Mouse (Mus musculus): ENCODE results near the gene Pcyt2. TPM values are rescaled to one million over a fixed set of nuclear protein-coding genes. Genes with fewer than 3 reads are reported as not detected.

The Pcyt2 gene
- polyA plus RNA-seq, 1 experiment from 2014 or later: 167 TPM

DNA sequence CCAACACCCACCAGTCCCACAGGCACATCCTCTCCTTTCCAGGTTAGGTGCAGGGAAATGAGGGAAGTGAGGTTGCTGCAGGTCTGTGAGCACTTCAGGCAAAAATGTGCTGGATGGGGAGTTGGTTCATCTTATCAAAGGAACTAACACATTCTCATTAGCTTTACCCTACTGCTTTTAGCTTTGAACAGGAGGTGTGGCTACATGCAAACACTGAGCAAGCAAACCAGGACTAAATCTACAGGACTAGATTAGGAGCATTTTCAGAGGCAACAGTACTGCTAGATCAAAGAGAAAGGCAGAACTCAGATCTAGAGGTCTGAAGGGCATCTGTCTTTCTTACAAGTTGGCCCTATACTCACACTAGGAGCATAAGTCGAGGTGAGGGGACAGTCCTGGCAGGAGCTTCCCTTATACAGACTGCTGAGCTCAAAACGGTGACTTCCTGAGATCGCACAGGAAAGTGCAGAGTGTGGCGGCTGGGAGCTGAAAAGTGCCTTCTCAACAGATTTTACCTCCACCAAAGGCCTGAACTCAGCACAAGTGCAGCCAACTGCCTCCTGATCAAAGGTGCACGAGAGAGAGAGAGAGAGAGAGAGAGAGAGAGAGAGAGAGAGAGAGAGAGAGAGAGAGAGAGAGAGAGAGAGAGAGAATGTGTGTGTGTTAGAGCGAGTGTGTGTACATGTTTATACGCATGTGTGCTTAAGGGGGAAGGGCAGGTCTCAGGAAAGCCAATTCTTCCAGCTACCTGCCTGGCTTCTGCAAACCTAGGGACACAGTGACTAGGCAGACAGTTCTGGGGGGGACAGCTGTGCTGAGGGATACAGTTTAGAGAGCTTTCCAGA, 13.4 kb upstream of the Pcyt2 start:
- Histone ChIP-seq H3K4me1 (replicated peaks) (peaks cover 35% of the 10 kb centered on the region), H3K27me3 (no peaks in the 10 kb centered on the region), H3K4me2 (peak overlapping the region; percentile 95), H3K36me3 (peaks cover 28% of the 10 kb centered on the region), H3K9me3 (no peaks in the 10 kb centered on the region), H3K27ac (replicated peaks) (peak overlapping the region; percentile 47; the same call in 1 of the 2 replicates), H3K4me3 (peak overlapping the region; percentile 92), H3K9ac (peak overlapping the region; percentile 96)
- WGBS: 65% methylated on average over 7 of the region's 7 CpGs
- ATAC-seq (ENCODE audit: low read depth): no peak

DNA sequence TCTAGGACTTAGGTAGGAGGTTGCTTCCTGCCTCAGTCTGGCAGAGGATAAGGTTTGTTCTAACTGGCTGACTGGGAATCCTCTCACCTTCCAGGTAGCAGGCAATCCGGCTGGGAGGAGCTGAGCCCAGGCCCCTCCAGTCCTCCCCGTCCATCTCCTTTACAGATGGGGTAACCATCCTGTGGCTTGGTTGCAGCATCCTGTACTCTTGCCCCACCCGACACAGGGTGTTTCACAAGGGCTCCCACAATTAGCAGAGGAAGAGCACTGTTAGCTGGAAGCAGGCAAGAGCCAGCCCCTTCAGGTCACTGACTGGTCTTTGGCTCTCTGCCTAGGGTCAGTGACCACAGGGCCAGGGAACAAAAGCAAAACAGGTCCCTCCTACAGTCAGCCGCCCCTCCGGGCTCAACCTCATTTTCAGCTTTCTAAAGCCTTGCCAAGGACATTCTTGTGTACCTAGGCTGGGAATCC, 12.7 kb upstream of the Pcyt2 start:
- 43% methylated on average over 5 of the region's 5 CpGs for WGBS
- no peaks in the 10 kb centered on the region for H3K27me3 ChIP-seq
- H3K4me2 ChIP-seq: peak overlapping the region; percentile 35
- no peak for ATAC-seq (ENCODE audit: low read depth)
- H3K4me1 ChIP-seq (replicated peaks): peaks cover 39% of the 10 kb centered on the region
- peaks cover 28% of the 10 kb centered on the region for H3K36me3 ChIP-seq
- peak overlapping the region; percentile 96 for H3K9ac ChIP-seq
- no peaks in the 10 kb centered on the region for H3K9me3 ChIP-seq
- H3K4me3 ChIP-seq: peak overlapping the region; percentile 4; the same call in 1 of the 2 replicates
- peak overlapping the region; percentile 47 for H3K27ac ChIP-seq (replicated peaks)

DNA sequence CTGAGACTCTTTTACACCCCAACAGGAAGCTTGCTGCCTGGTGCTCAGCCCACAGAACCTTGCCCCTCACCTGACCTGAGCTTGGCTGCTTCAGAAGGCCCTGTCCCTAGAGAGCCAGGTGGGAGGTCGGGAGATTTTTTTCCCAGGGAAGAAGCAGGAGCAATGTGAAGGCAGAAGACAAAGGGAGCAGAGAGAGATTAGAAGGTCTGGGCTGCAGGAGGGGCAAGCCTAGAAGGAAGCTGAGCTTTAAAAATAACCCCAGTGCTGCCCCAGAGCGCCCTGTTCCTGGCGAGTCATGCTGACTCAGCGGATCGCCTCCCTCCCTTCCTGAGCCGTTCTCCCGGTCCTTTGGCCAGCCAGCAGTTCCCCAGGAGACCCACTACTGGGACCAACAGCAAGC, 12.2 kb upstream of the Pcyt2 start:
- whole genome bisulfite sequencing: 30% methylated on average over 7 of the region's 7 CpGs
- ATAC-seq (ENCODE audit: low read depth): no peak
- Histone ChIP-seq H3K27me3 (no peaks in the 10 kb centered on the region), H3K27ac (replicated peaks) (peak overlapping the region; percentile 47), H3K4me2 (peak overlapping the region; percentile 35), H3K36me3 (peaks cover 28% of the 10 kb centered on the region), H3K4me1 (replicated peaks) (peaks cover 44% of the 10 kb centered on the region), H3K9ac (peak overlapping the region; percentile 96), H3K4me3 (peak overlapping the region; percentile 4), H3K9me3 (no peaks in the 10 kb centered on the region)

DNA sequence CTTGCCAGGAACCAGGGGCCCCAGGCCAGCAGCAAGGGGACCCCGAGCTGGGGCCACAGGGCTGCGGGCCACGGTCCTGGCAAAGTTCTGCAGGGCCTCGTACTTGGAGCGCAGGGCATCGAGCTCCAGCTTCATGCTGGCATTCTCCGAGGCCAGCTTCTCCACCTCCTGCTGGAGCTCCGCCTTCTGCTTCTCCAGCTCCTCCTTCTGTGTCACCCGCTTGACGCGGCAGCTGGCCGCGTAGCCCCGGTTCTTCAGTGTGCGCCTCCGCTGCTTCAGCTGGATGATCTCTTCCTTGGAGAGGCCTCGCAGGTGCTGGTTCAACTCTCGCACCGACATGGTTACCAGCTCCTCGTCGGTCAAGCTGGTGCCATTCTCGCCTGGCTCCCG, 11.6 kb upstream of the Pcyt2 start:
- Histone ChIP-seq H3K9ac (no peak overlapping the region), H3K4me1 (replicated peaks) (peaks cover 45% of the 10 kb centered on the region), H3K27ac (replicated peaks) (peak overlapping the region; percentile 47; the same call in 1 of the 2 replicates), H3K9me3 (no peaks in the 10 kb centered on the region), H3K36me3 (peaks cover 28% of the 10 kb centered on the region), H3K4me2 (peak overlapping the region; percentile 35; the same call in 1 of the 2 replicates), H3K27me3 (no peaks in the 10 kb centered on the region), H3K4me3 (peak overlapping the region; percentile 4; the same call in 1 of the 2 replicates)
- WGBS: 79% methylated on average over 23 of the region's 23 CpGs
- no peak for ATAC-seq (ENCODE audit: low read depth)

DNA sequence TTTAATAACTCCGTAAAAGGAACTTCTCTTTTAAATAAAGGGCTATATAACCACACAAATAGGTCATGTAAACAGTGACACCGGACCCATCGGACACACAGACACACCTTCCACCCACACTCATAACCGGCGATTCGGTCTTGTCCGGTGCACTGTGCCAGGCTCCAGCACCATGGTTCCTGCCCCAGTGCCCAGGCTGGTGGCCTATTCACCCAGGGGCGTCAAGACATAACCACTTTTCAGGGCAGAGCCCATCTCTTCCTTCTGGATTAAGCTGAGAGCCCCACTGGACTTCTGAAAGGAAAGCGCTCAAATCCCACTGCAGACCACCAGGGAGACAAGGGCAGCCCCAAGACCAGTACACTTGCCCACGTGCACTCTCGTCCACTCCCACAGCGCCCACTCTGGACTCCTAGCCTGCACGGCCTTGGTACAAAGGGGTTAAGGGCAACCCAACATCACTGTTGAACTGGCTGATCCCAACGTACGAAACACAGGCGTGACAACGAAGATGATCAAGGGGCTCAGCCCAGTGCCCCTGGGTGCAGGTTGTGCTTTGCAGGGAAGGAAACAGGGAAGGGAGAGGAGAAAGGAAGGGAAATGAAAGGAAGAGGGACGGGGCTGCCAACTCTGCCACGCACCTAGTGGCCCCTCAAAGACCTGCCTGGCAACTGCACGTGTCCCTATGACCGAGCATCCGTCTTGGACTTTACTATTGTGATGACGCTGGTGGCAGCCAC, 11.0 kb upstream of the Pcyt2 start:
- Histone ChIP-seq H3K4me1 (replicated peaks) (peaks cover 50% of the 10 kb centered on the region), H3K4me3 (no peak overlapping the region), H3K36me3 (peaks cover 28% of the 10 kb centered on the region), H3K27ac (replicated peaks) (no peak overlapping the region), H3K4me2 (0 out of 2 replicates have a peak overlapping the region, but pooled peaks have one; percentile 35), H3K9me3 (no peaks in the 10 kb centered on the region), H3K27me3 (no peaks in the 10 kb centered on the region), H3K9ac (no peak overlapping the region)
- 96% methylated on average over 23 of the region's 23 CpGs for WGBS
- no peak for ATAC-seq (ENCODE audit: low read depth)

DNA sequence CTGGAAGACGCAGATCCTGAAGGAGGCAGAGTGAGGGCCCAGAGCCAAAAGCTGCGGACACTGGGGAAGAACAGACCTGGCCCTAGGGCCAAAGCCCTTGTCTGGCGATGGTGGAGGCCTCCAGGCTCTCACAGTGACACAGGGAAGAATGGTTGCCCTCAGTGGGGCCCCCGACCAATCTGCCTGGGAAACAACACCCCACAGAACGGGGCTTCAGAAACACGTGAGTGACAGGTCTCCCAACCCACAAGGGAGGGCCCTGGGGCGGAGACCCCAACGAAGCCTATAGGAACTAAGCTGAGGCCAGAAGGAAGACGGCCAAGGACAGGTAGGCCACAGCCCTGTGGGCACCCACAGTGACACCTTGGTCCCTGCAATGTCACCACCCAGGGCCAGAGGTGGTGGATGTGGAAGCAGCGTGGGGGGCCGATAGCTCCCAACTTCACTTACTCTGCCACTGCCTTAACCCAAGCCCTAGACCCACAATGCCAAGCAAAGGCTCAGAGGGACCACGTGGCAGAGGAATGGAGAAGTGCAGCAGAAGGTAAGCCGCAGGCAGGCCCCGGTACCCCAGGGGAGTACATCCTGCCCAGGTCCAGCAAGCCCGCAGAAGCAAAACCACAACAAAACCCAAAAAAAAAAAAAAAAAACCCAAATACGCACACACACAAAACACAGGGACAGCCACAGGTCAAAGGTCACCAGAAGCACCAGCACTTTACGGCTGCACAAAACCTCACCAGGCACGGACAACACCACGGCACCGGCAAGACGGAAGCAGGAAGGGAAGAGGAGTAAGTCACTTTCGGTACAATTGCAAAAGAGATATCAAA, 9.9 kb upstream of the Pcyt2 start:
- no peak for ATAC-seq (ENCODE audit: low read depth)
- Histone ChIP-seq H3K4me2 (no peak overlapping the region), H3K9me3 (no peaks in the 10 kb centered on the region)

DNA sequence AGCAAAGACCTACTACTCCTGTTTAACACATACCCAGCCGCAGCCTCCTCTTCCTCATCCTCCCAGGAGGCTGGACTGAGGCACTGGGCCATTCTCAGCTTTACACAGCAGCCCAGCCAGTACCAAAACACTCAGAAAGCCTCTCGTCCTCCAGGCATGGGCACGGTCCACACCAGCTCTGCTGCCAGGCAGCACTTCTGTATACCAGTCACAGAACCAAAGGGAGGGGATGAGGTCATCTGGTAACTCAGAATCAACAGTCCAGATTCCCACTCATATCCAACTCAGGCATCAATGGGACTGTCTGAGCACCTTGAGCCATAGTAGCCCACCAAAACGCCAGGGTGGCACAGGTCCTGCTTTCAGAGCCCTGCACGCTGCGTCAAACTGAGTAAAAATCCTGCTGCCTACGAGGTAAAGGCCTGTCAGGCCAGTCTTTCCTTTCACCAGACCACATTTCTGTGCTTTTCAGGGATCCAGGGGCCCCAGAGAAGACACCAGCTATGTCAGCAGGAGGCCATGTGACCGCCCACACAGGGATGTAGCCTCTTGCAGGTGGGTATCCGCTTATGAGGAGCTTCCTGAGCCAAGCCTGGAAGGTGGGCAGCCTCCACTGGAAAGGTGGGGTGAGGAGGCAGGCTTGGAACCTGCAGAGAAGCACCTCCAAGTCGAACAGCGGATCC, 9.2 kb upstream of the Pcyt2 start:
- no peak overlapping the region for H3K4me2 ChIP-seq
- no peaks in the 10 kb centered on the region for H3K9me3 ChIP-seq
- no peak for ATAC-seq (ENCODE audit: low read depth)
- H3K9ac ChIP-seq: no peak overlapping the region
- peaks cover 48% of the 10 kb centered on the region for H3K4me1 ChIP-seq (replicated peaks)
- H3K4me3 ChIP-seq: no peak overlapping the region
- H3K27me3 ChIP-seq: no peaks in the 10 kb centered on the region
- H3K27ac ChIP-seq (replicated peaks): no peak overlapping the region
- H3K36me3 ChIP-seq: peaks cover 43% of the 10 kb centered on the region
- 91% methylated on average over 11 of the region's 11 CpGs for WGBS

More for the DNA sequence above, 9.9 kb upstream of the Pcyt2 start:
- Histone ChIP-seq H3K9ac (no peak overlapping the region), H3K27me3 (no peaks in the 10 kb centered on the region), H3K4me1 (replicated peaks) (peaks cover 56% of the 10 kb centered on the region), H3K4me3 (no peak overlapping the region), H3K36me3 (peaks cover 36% of the 10 kb centered on the region), H3K27ac (replicated peaks) (no peak overlapping the region)
- 81% methylated on average over 22 of the region's 22 CpGs for WGBS

DNA sequence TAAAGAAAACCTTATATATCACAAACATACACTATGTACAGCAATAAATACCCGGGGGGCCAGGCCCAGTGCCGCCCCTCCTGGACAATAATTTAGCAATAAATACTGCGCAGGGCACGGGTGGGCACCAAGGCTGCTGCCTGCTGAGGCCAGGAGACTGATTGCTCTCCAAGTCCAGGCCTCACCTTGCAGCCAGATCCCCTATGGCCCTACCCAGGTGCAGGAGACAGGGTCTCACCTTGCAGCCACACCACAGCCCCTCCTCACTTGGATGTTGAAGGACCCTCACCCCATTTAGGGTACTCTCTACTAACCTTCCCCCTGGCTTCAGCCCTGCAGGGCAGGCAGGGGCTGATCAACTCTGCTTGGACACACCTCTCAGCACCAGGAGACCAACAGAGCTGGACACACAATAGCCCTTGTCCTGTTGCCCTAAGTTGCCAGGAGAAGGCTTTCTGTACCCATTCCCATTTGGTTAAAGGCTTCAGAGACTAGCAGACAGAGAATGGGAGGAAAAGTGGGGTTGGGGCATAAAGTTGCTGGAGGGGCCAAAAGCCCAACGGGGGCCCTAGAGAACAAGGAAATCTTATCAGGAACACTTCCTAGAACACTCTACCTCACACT, 7.5 kb upstream of the Pcyt2 start, which contains the start of gene Sirt7:
TSS of gene Sirt7 (minus strand) at position 89 of the 624 bp plus-strand sequence.
- ATAC-seq (ENCODE audit: low read depth): peak; percentile 45
- peaks cover 60% of the 10 kb centered on the region for H3K36me3 ChIP-seq

DNA sequence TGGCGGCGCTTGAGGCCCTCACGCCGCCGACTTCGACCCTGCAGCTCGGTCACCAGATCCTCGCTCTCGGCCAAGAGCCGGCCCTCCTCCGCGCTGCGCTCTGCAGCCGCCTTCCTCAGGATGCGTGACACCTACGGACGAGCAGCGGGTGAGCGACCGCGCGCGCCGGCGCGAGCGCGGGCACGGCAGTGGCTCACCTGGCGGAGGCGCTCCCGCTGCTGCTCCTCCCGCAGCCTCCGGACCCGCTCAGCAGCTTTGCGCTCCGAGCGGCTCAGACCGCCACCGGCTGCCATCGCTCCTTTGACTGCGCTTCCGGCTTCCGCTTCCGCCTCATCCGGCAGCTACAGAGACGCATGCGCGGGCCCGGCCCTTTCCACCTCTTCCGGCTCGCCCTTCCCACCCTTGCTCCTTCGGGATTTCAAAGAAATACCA, 7.0 kb upstream of the Pcyt2 start:
- no peaks in the 10 kb centered on the region for H3K27me3 ChIP-seq
- H3K27ac ChIP-seq (replicated peaks): peak overlapping the region; percentile 87
- WGBS: under 1% methylated on average over 47 of the region's 53 CpGs
- no peaks in the 10 kb centered on the region for H3K9me3 ChIP-seq
- H3K4me2 ChIP-seq: peak overlapping the region; percentile 99
- ATAC-seq (ENCODE audit: low read depth): peak; percentile 85
- peak overlapping the region; percentile 99 for H3K4me3 ChIP-seq
- peak overlapping the region; percentile 89 for H3K9ac ChIP-seq
- peaks cover 26% of the 10 kb centered on the region for H3K4me1 ChIP-seq (replicated peaks)
- peaks cover 66% of the 10 kb centered on the region for H3K36me3 ChIP-seq

More for the DNA sequence above, 7.5 kb upstream of the Pcyt2 start, which contains the start of gene Sirt7:
- WGBS: 17% methylated on average over 5 of the region's 5 CpGs
- Histone ChIP-seq H3K27ac (replicated peaks) (peak within 1 kb of the TSS; percentile 87), H3K9me3 (no peaks in the 10 kb centered on the region), H3K4me1 (replicated peaks) (peaks cover 32% of the 10 kb centered on the region), H3K27me3 (no peaks in the 10 kb centered on the region), H3K4me3 (peak within 1 kb of the TSS; percentile 99), H3K9ac (peak within 1 kb of the TSS; percentile 89), H3K4me2 (peak within 1 kb of the TSS; percentile 99)

DNA sequence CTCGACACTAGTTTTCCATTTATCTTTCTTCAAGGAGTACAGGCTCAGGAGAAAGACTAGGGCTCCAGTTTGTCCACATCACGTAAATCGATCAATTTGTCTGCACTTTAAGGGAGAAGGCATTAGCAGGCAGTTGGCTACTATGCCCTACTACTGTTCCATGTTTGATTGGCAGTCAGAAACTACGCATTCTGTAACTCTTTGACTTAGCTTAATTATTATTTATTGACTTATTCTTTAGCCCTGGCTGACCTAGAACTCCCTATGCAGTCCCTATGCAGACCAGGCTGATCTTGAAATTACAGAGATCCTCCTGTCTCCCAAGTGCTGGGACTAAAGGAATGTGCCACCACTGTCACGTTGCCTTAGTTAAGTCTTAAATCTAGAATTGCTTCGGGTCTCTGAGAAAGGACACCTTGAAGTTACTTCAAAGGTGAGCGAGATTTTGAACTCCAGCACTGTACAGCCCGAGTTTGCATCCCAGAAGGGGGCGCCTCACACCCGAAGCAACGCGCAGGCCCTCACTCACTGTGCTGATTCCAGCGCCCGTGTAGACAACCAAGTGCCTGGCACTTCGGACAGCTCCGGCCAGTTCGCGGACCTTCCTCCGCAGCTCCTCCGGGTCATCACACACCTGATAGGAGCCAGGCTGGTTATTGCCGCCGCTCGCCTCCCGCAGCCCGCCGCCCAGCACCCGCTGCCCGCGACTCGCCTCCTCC, 6.4 kb upstream of the Pcyt2 start:
- no peaks in the 10 kb centered on the region for H3K27me3 ChIP-seq
- WGBS: 13% methylated on average over 30 of the region's 30 CpGs

More for the DNA sequence above, 6.4 kb upstream of the Pcyt2 start:
- peak overlapping the region; percentile 99 for H3K4me3 ChIP-seq
- H3K9ac ChIP-seq: peak overlapping the region; percentile 89
- peaks cover 66% of the 10 kb centered on the region for H3K36me3 ChIP-seq
- peak; percentile 72 for ATAC-seq (ENCODE audit: low read depth)
- peaks cover 20% of the 10 kb centered on the region for H3K4me1 ChIP-seq (replicated peaks)
- H3K9me3 ChIP-seq: no peaks in the 10 kb centered on the region
- H3K4me2 ChIP-seq: peak overlapping the region; percentile 99
- H3K27ac ChIP-seq (replicated peaks): peak overlapping the region; percentile 87
